Mouse (Mus musculus) heart, embryonic 11.5 days (tissue): Measurements from ENCODE around the gene Atp2b2. TPM values are rescaled to one million over a fixed set of nuclear protein-coding genes. Genes with fewer than 3 reads are reported as not detected.

ENCODE experiments used
- ATAC-seq: fragments of 200-750 bp; cut with Nextera tagmentation; replicated peaks from 2 replicates; pipeline ENCODE4 v1.8.0; 2017; ENCODE audit warnings: moderate library complexity; ENCODE audit not compliant: insufficient number of reproducible peaks, low FRiP score, low TSS enrichment
- H3K27ac ChIP-seq: fragments of 300-500 bp; sonication (generic); 2 replicates; pipeline ENCODE4 v1.5.1; 2014; ENCODE audit warnings: mild to moderate bottlenecking, low read depth, low read length
- H3K27me3 ChIP-seq: fragments of 300-500 bp; sonication (generic); 2 replicates; pipeline ENCODE4 v1.6.1; 2014; ENCODE audit warnings: mild to moderate bottlenecking, low read length, mixed read lengths; ENCODE audit not compliant: control insufficient read depth, insufficient read depth
- H3K36me3 ChIP-seq: fragments of 300-500 bp; sonication (generic); 2 replicates; pipeline ENCODE4 v1.6.1; 2014; ENCODE audit warnings: mild to moderate bottlenecking, low read length, moderate library complexity, mixed read lengths; ENCODE audit not compliant: control insufficient read depth, insufficient read depth
- H3K4me1 ChIP-seq: fragments of 300-500 bp; sonication (generic); 2 replicates; pipeline ENCODE4 v1.6.1; 2014; ENCODE audit warnings: low read length; ENCODE audit not compliant: control insufficient read depth, insufficient read depth
- H3K4me2 ChIP-seq: fragments of 300-500 bp; sonication (generic); 2 replicates; pipeline ENCODE4 v1.6.1; 2014; ENCODE audit warnings: mild to moderate bottlenecking, moderate library complexity
- H3K4me3 ChIP-seq: fragments of 300-500 bp; sonication (generic); 2 replicates; pipeline ENCODE4 v1.5.1; 2014; ENCODE audit warnings: low read depth, low read length
- H3K9ac ChIP-seq: fragments of 300-500 bp; sonication (generic); 2 replicates; pipeline ENCODE4 v1.6.1; 2014; ENCODE audit warnings: mild to moderate bottlenecking, low read depth, low read length, moderate library complexity
- H3K9me3 ChIP-seq: fragments of 300-500 bp; sonication (generic); replicated peaks from 2 replicates; pipeline ENCODE4 v1.6.1; 2016; ENCODE audit warnings: low read length; ENCODE audit not compliant: control insufficient read depth
- WGBS: fragments of 180-500 bp; shearing (Covaris S2); extraction: QIAGEN DNeasy Blood & Tissue Kit; methylation state at CpG from one replicate; pipeline ENCODE4 v1.1.7; 2014; ENCODE audit not compliant: insufficient replicate concordance; 5-methylcytosine and 5-hydroxymethylcytosine counted together
- polyA plus RNA-seq: library from polyadenylated mRNA; unstranded; fragments of >200 nt; fragmentation: Nextera tagmentation; extraction: Ambion mirVana; gene quantifications from 2 replicates; pipeline ENCODE4 v1.2.1, GENCODE M21; 2014

Gene Atp2b2
- 0.38 and 0.40 TPM in 2 replicates for polyA plus RNA-seq

GRCm38 (mm10) chr6:114042332-114042731 is at the start of gene Atp2b2:
Gene Atp2b2, minus strand, starts transcription at chr6:114042613.
- WGBS: 26% methylated on average over 12 of the region's 12 CpGs
- no peaks in the 10 kb centered on the region for H3K36me3 ChIP-seq
- H3K9ac ChIP-seq: peak within 1 kb of the TSS; percentile 63
- H3K4me1 ChIP-seq: no peaks in the 10 kb centered on the region
- peak within 1 kb of the TSS; percentile 52 for H3K4me3 ChIP-seq
- H3K4me2 ChIP-seq: peak within 1 kb of the TSS; percentile 91
- no peak for ATAC-seq
- no peaks in the 10 kb centered on the region for H3K9me3 ChIP-seq
- peaks cover 64% of the 10 kb centered on the region for H3K27me3 ChIP-seq
- H3K27ac ChIP-seq: no peak within 1 kb of the TSS

GRCm38 (mm10) chr6:114089626-114090025 is 47.2 kb upstream of the Atp2b2 start:
- no peak overlapping the region for H3K4me2 ChIP-seq
- no peaks in the 10 kb centered on the region for H3K36me3 ChIP-seq
- H3K4me1 ChIP-seq: no peaks in the 10 kb centered on the region
- WGBS: 25% methylated on average over 5 of the region's 5 CpGs
- no peak overlapping the region for H3K4me3 ChIP-seq
- H3K9me3 ChIP-seq: no peaks in the 10 kb centered on the region
- no peak overlapping the region for H3K27ac ChIP-seq
- H3K27me3 ChIP-seq: peaks cover 24% of the 10 kb centered on the region
- ATAC-seq: no peak
- H3K9ac ChIP-seq: no peak overlapping the region

GRCm38 (mm10) chr6:114087106-114087505 is 44.7 kb upstream of the Atp2b2 start:
- WGBS: 22% methylated on average over 7 of the region's 7 CpGs
- Histone ChIP-seq H3K27me3 (peaks cover 17% of the 10 kb centered on the region), H3K9ac (no peak overlapping the region), H3K9me3 (no peaks in the 10 kb centered on the region), H3K4me2 (no peak overlapping the region), H3K4me3 (no peak overlapping the region), H3K36me3 (no peaks in the 10 kb centered on the region), H3K4me1 (no peaks in the 10 kb centered on the region), H3K27ac (no peak overlapping the region)
- no peak for ATAC-seq

- Histone ChIP-seq H3K4me1 (no peaks in the 10 kb centered on the region), H3K36me3 (no peaks in the 10 kb centered on the region), H3K27ac (no peak overlapping the region), H3K4me3 (no peak overlapping the region), H3K9ac (no peak overlapping the region), H3K9me3 (no peaks in the 10 kb centered on the region), H3K27me3 (0 out of 2 replicates have a peak, but pooled peaks cover 2% of the 10 kb centered on the region), H3K4me2 (no peak overlapping the region)
- no peak for ATAC-seq
Measured at GRCm38 (mm10) chr6:114078556-114078955, 36.1 kb upstream of the Atp2b2 start.

- H3K36me3 ChIP-seq: no peaks in the 10 kb centered on the region
- ATAC-seq: no peak
- no peak overlapping the region for H3K27ac ChIP-seq
- no peak overlapping the region for H3K4me3 ChIP-seq
- H3K4me1 ChIP-seq: no peaks in the 10 kb centered on the region
- peaks cover 6% of the 10 kb centered on the region; the same call in 1 of the 2 replicates for H3K27me3 ChIP-seq
- WGBS: 66% methylated on average over 3 of the region's 3 CpGs
- no peak overlapping the region for H3K4me2 ChIP-seq
- H3K9ac ChIP-seq: no peak overlapping the region
- H3K9me3 ChIP-seq: no peaks in the 10 kb centered on the region
Measured at GRCm38 (mm10) chr6:114076560-114076959, 34.1 kb upstream of the Atp2b2 start.

- H3K27me3 ChIP-seq: peaks cover 6% of the 10 kb centered on the region; the same call in 1 of the 2 replicates
- no peak overlapping the region for H3K4me3 ChIP-seq
- H3K9me3 ChIP-seq: no peaks in the 10 kb centered on the region
- H3K4me1 ChIP-seq: no peaks in the 10 kb centered on the region
- no peak overlapping the region for H3K9ac ChIP-seq
- ATAC-seq: no peak
- WGBS: 55% methylated on average over 5 of the region's 5 CpGs
- no peak overlapping the region for H3K4me2 ChIP-seq
- H3K36me3 ChIP-seq: no peaks in the 10 kb centered on the region
- H3K27ac ChIP-seq: no peak overlapping the region
Measured at GRCm38 (mm10) chr6:114076061-114076460, 33.6 kb upstream of the Atp2b2 start.

- no peak overlapping the region for H3K4me2 ChIP-seq
- H3K36me3 ChIP-seq: no peaks in the 10 kb centered on the region
- H3K9ac ChIP-seq: no peak overlapping the region
- no peak overlapping the region for H3K4me3 ChIP-seq
- WGBS: 74% methylated on average over 10 of the region's 10 CpGs
- no peak overlapping the region for H3K27ac ChIP-seq
- no peak for ATAC-seq
- peaks cover 6% of the 10 kb centered on the region; the same call in 1 of the 2 replicates for H3K27me3 ChIP-seq
- no peaks in the 10 kb centered on the region for H3K9me3 ChIP-seq
- H3K4me1 ChIP-seq: no peaks in the 10 kb centered on the region
Measured at GRCm38 (mm10) chr6:114074929-114075328, 32.5 kb upstream of the Atp2b2 start.

GRCm38 (mm10) chr6:114074256-114074655 is 31.8 kb upstream of the Atp2b2 start:
- Histone ChIP-seq H3K27me3 (peaks cover 6% of the 10 kb centered on the region; the same call in 1 of the 2 replicates), H3K27ac (no peak overlapping the region), H3K4me2 (no peak overlapping the region), H3K4me3 (no peak overlapping the region), H3K36me3 (no peaks in the 10 kb centered on the region), H3K4me1 (no peaks in the 10 kb centered on the region), H3K9me3 (no peaks in the 10 kb centered on the region), H3K9ac (no peak overlapping the region)
- no peak for ATAC-seq
- 43% methylated on average over 1 of the region's 1 CpGs for whole genome bisulfite sequencing

GRCm38 (mm10) chr6:114071564-114071963 is 29.2 kb upstream of the Atp2b2 start:
- Histone ChIP-seq H3K9me3 (no peaks in the 10 kb centered on the region), H3K27ac (no peak overlapping the region), H3K27me3 (peaks cover 4% of the 10 kb centered on the region; the same call in 1 of the 2 replicates), H3K4me3 (no peak overlapping the region), H3K9ac (no peak overlapping the region), H3K4me2 (no peak overlapping the region), H3K4me1 (no peaks in the 10 kb centered on the region), H3K36me3 (no peaks in the 10 kb centered on the region)
- ATAC-seq: no peak
- WGBS: 6% methylated on average over 4 of the region's 4 CpGs
